Mouse (Mus musculus) v-Abl transformed pro-B cells (cell line): ENCODE measurements around the gene Cdh11.

Source experiments
- in situ Hi-C, 2 experiments: fragments of 400-800 bp; cut with MboI; formaldehyde crosslinking; loops; one replicate each; pipeline ENCODE4 v1.15.1; 2025; ENCODE audit not compliant: unreplicated experiment in 2 of 2

Gene Cdh11

GRCm38 (mm10) chr8:102785592-102786416 lies at the start of gene Cdh11:
Gene Cdh11, minus strand, starts transcription at chr8:102785642.
- in situ Hi-C loops: no loop called here

GRCm38 (mm10) chr8:102813959-102814358 lies 28.5 kb upstream of the Cdh11 start:
- in situ Hi-C loops: no loop called here

- in situ Hi-C loops: no loop called here
Observed at GRCm38 (mm10) chr8:102790303-102790702, 4.9 kb upstream of the Cdh11 start.

GRCm38 (mm10) chr8:102786467-102787360 lies 1.3 kb upstream of the Cdh11 start:
- in situ Hi-C loops: no loop called here

- in situ Hi-C loops: no loop called here
Observed at GRCm38 (mm10) chr8:102784835-102785455, 497 bp downstream of the Cdh11 start.

- in situ Hi-C loops: no loop called here
Observed at GRCm38 (mm10) chr8:102783821-102784591, 1.4 kb downstream of the Cdh11 start.

GRCm38 (mm10) chr8:102782707-102783489 lies 2.5 kb downstream of the Cdh11 start:
- in situ Hi-C loops: no loop called here

- in situ Hi-C loops: no loop called here
Observed at GRCm38 (mm10) chr8:102780899-102781298, 4.5 kb downstream of the Cdh11 start.

- in situ Hi-C loops: no loop called here
Observed at GRCm38 (mm10) chr8:102774594-102774993, 10.8 kb downstream of the Cdh11 start.

GRCm38 (mm10) chr8:102771456-102771855 lies 14.0 kb downstream of the Cdh11 start:
- in situ Hi-C loops: no loop called here

GRCm38 (mm10) chr8:102753839-102754238 lies 31.6 kb downstream of the Cdh11 start:
- in situ Hi-C loops: no loop called here

- in situ Hi-C loops: no loop called here
Observed at GRCm38 (mm10) chr8:102742940-102743339, 42.5 kb downstream of the Cdh11 start.

- in situ Hi-C loops: no loop called here
Observed at GRCm38 (mm10) chr8:102742008-102742591, 43.3 kb downstream of the Cdh11 start.

- in situ Hi-C loops: no loop called here
Observed at GRCm38 (mm10) chr8:102740963-102741362, 44.5 kb downstream of the Cdh11 start.

- in situ Hi-C loops: no loop called here
Observed at GRCm38 (mm10) chr8:102738961-102739487, 46.4 kb downstream of the Cdh11 start.

GRCm38 (mm10) chr8:102738395-102738794 lies 47.0 kb downstream of the Cdh11 start:
- in situ Hi-C loops: no loop called here

- in situ Hi-C loops: no loop called here
Observed at GRCm38 (mm10) chr8:102734419-102734818, 51.0 kb downstream of the Cdh11 start.

- in situ Hi-C loops: no loop called here
Observed at GRCm38 (mm10) chr8:102726206-102726935, 59.1 kb downstream of the Cdh11 start.
